Mouse (Mus musculus): ENCODE measurements around the gene Taf15. TPM values are rescaled to one million over a fixed set of nuclear protein-coding genes. Genes with fewer than 3 reads are reported as not detected.
A peak's percentile ranks its signal among the peaks of the same experiment; 100 is the strongest.

Gene Taf15
- polyA plus RNA-seq (2012; rRNA removed): 39.1 and 55.5 TPM in 2 replicates

DNA sequence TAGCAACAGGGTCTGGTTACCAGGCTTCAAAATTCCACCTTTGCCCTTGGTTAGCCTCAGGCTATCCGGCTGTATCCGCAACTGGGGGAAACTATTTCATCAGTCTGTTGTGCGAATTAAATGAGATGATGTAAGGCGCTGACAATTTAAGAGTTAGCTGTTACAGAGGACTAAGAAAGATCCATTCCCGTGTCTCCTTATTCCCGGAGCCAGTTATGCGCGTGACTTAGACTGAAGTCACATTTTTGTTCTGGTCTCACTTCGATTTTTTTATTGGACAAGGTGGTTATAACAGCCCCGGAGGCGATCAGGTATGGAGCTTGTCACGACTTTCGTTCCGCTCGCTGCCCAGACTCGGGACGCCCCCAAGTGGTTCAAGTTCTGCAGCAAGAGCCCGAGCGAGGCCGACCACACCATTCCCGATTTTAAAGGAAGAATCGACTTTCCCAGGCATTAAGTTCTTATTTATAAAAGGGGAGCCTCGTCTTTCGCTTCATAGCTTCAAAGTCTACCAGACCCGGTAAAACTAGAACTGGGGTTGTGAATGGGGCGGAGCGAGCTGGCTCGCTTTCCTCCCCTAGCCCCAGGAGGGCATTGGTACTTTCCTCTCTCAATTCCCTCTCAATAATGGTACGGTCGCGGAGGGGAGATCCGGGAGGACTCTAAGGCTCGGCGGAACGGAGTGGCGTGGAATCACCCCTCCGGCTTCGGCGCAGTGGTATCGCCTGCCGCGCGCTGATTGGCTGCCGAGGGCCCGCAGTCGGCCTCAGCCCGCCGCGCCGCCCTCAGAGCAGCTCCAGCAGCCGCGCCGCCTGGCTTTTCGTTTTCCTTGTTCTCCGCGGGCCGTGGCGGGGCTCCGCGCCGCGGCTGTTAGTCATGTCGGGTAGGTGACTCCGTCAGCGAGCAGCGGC lies at the start of gene Taf15:
Gene Taf15 (plus strand): TSS at position 763 of the 911 bp plus-strand sequence.
- DNase-seq (ENCODE audit: low spot score): peak; percentile 98

DNA sequence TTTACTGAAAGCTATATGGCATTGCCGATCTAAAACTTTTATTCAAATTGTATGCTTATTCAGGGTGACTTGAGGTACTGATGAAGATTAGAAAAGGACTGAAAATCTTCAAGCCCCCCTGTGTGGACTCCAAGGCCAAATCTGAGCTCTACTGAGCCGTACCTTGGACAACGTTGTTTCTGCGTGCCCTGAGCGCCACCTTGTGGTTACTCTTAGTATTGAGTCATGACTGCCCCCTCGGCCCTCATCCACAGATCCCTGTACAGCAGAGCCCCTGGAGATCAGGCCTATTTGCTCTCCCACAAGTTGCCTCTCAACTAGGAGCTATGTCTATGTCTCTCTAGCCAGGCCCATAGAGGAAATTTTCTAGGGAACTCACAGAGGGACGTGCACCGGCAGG lies 48.2 kb upstream of the Taf15 start:
- DNase-seq (ENCODE audit: low spot score): no peak

DNA sequence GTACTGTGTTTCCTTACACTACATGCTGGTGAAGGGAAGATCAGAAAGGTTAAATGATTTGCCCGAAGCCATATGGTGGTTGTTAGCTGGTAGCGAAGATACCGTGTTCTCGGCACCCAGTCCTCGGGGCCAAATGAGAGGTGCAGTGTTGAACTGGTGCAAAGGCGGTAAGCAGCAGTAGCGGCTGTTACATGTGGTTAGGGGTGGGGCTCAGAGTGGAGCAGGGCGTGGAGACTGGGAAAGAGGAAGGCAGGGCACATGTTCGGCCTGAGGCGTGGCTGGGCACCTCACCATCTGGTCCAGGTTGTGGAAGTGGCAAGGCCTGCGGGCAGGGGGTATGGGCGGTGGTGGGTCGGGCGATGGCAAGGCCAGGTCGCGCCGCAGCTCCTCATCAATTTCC lies 45.9 kb upstream of the Taf15 start:
- DNase-seq (ENCODE audit: low spot score): no peak

DNA sequence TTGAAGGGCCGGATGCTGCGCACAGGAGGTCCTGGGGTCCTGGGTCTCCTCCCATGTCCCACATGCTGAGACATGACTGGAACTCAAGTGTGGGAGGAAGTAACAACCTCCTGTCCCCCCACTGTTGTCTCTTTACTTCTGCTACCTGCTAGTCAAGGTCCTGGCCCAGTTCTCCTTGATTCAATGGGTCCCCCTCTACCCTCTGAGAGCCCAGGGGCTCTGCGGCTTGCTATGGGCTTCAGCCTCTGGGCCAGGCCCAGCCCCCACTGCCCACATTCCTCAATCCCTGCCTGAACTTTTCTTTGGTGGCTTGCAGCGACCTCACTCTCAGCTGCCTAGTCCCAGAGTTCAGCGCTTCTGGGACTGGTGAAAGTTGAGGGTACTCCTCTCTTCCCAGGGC lies 43.5 kb upstream of the Taf15 start, which contains the start of gene Gas2l2:
Gene Gas2l2 (minus strand): TSS at position 101 of the 400 bp plus-strand sequence.
- DNase-seq (ENCODE audit: low spot score): no peak

DNA sequence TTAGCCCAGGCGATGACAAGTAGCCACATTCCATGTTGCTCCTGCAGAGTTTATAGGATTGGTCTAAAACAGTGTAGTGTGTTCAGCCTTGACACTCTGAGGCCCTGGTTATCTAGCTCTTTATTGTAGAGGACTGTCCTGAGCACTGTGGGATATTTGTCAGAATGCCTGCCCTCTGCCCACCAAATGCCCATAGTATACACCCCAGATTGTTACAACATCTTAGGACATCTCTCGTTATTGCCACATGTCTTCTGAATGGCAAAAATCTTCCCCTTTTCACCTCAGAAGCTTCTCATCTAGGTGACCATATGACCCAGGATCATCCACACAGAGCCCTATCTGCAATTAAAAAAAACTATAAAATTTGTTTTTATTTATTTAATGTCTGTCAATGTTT lies 40.4 kb upstream of the Taf15 start:
- DNase-seq (ENCODE audit: low spot score): no peak

DNA sequence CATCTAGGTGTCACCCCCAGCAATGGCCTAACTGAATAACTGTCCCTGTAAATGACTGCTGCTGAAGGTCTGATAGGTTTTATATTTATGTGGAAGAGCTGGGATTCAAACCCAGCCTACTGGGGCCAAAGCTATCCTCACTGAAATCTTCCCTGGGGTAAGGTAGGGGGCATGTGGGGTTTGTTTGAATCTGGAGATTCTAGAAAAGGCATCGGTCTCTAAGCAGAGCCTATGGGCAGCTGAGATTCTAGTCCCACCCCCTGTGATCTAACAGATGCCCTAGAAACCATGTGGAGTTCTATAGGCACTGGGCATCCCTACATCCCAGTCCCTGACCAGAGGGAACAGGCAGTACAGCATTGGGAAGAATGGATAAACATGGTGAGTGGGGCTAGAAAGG lies 35.5 kb upstream of the Taf15 start, which contains the start of gene 1700020L24Rik:
Gene 1700020L24Rik (plus strand): TSS at position 301 of the 400 bp plus-strand sequence.
- no peak for DNase-seq (ENCODE audit: low spot score)

DNA sequence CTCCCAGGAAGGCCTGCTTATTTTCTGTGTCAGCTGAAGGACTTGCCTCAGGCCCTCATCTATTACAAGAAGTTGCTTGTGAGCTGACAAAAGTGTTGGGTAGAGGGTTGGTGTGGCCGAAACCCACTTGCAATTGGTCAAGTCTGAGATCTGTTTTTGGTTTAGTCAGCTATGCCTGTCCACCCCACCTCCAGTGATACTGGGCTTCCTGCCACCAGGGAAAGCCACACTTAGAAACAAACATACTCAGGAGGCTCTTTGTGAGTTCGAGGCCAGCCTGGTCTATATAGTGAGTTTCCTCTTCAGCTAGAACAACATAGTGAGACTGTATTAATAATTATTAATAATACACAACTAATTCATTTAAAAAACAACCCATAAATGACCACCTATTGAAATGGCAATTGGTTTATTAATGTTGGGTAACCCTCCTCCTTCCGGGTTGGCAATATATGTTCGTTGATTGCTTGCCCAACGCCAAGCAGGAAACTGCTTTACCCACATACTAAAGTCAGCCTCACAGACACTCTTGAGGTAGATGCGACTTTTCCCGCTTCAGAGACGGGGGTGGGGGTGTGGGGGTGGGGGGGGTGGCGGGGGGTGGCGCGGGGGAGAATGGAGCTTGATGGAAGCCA lies 33.3 kb upstream of the Taf15 start:
- no peak for DNase-seq (ENCODE audit: low spot score)

DNA sequence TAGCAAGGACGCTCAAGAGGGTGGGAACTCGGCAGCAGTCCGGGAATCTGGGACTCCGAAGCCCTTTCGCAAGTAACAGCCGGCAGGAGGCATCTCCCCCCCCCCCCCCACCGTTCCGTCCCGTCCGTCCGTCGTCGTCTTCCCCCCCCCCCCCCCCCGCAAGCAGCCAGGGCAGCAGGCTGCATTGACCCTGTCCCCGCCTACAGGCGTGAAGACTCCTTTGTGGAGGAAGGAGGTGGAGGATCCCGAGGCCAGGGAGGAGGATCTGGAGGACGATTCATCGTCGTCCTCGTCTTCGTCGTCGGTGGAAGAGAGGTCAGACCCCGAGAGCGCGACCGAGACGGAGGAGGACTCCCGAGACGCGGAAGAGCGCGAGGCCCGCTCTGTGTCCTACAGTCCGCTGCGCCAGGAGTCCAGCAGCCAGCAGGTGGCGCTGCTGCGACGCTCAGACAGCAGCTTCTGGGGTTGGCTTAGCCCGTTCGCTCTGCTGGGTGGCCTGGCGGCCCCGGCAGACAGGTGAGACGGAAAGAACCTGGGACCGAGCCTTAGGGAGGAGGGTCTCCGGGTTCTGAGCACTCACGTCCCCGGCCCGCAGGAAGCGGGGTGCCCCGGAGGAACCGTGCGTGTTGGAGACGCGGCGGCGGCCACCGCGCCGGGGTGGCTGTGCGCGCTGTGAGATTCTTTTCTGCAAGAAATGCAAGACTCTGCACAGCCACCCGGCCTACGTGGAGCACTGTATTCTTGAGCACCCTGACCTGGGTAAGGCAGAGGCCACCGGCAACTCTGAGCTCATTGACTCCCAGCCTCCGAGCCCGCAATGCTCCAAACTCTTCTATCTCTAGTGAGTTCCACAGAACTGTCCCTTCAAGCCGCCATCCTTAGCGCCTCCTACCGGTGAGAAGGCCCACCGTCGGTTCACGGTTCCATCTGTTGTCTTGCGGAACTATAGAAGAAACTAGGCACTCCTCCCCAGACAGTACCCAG lies 32.5 kb upstream of the Taf15 start:
- peak; percentile 79 for DNase-seq (ENCODE audit: low spot score)

DNA sequence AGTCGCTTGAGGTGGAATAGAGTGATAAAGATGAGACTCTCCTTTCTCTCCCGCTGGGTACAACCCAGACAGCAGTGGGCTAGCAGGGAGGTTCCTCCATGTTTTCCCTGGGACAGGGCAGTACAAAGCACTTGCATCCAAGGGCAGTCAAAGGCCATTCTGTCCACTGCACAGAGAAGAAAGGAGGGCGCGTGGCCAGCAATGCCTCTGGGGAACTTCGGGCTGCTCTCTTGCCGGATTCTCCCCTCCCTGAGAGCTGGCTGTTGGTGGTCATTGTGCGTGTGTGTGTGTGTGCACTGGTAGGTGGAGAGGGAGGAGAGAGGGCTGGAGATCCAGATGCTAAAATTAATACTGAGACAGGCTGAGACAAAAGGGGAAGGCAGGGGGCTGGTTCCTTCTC lies 31.7 kb upstream of the Taf15 start:
- DNase-seq (ENCODE audit: low spot score): no peak

DNA sequence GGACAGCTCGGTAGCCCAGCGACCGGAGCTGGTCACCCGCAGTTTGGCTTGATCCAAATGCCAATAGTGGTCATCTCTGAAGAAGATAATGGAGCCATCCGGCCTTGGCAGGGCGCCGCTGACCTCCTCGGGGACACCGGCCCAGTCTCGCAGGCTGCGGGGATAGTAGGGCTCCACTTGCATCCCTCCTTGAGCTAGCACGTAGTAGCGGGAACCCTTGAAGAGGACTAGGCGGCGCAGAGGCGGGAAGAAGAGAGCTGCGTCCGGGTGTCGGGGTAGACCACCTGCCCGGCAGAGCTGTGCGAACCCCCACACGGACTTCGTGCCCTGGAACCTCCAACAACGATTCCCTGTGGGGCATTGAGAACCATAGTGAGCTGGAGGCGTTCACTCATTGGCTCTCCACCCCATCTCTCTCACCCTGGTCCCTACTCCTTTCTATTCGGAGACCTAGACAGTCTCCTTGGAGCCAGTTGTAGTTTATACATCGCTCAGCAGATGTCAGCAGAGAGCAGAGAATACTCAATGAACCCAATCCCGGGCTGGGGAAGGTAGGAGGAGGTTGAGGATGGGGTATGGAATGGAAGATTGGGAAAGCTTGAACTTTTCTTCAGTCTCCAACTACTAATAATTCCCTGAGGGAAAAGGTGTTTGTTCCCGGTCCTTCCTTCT lies 30.2 kb upstream of the Taf15 start:
- DNase-seq (ENCODE audit: low spot score): no peak

DNA sequence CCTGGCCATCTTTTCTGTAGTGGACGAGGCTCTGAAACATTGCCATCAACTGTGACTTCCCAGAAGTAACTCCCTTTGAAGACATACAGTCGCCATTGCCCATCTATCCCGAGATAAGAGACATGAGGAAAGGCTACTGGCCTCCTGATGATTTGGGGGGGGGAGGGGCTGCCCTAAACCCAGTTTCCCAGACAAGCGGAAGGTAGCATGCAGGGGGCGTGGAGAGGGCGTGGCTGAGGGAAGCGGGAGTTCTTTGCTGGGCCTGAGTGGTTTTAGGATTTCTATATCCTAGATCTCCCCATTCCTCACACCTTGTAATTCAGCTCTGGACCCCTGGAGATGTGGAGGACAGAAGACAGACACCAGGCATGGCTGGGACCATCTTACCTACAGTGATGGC lies 29.1 kb upstream of the Taf15 start:
- DNase-seq (ENCODE audit: low spot score): no peak

DNA sequence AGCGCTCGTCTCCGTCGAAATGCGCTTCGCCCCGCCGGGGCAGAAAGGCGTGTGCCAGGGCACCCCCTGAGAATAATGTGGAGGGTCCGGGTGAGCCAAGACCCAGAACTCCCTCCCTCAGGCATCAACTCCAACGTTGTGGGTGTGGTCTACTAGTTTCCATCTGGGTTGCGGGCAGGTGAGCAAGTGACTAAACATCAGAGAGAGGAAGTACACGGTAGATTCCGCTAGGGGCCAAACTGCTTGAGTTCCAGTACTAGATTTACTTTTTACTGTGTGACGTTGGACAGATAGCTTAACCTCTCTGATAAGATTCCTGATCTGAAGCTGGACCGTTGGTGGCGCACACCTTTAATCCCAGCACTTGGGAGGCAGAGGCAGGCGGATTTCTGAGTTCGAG lies 27.9 kb upstream of the Taf15 start:
- no peak for DNase-seq (ENCODE audit: low spot score)

DNA sequence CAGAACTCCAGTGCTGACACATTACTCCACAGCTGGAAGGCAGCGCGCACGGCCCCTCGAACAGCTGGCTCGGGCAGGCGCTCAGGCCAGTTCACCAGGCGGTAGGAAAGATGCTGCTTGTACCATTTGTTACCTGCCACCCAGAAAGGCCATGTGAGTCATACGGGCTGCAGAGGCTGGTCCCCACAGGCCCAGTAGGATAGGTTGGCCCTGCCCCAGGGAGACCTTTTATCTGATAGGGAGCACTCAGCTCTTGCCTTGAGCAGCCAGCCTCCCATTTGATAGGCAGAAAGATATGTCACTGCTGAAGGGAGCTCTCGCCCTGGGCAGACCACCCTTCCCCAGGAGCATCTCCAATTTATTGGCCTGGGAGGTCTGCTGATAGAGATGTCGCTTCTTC lies 25.3 kb upstream of the Taf15 start:
- DNase-seq (ENCODE audit: low spot score): no peak

DNA sequence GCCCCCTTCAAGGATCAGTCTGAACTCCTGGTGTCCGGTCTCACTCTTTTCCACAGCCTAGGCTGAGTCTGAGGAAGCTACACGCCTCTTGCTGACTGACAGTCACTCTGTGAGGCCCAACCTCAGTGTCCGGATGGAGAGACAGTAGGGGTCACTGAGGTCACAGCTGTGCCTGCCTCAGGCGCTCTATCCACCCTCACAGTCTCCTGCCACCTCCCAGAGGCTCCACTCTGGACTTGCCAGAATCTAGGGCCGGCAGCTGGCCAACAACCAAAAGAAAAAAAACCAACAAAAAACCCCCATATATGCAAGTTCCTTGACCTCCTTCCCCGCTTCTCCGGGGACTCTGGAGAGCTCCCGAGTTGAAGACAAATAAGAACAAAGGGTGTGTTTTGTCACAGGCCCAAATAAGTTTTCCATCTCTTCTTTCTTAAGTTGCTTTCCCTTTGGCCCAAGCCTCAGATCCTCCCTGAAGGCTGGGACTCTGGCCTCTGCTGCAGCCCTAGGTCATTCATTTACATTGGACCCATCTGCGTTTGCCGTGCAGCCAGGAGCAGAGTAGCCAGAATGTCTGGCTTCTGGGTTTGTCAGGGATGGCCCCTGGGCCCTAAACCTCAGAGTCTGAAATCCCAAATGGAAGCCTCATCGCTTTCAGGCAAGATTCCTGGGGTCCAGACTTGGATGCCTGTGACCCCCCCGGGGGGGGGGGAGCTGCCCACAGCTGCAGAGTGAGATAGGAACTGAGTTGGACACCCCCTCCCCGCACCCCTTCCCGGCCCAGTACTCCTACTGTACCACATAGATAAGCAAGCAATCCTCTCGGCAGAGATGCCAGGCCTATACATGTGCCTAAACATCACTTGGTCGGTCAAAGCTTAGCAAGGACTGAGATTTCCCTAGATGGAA lies 24.6 kb upstream of the Taf15 start:
- DNase-seq (ENCODE audit: low spot score): no peak

DNA sequence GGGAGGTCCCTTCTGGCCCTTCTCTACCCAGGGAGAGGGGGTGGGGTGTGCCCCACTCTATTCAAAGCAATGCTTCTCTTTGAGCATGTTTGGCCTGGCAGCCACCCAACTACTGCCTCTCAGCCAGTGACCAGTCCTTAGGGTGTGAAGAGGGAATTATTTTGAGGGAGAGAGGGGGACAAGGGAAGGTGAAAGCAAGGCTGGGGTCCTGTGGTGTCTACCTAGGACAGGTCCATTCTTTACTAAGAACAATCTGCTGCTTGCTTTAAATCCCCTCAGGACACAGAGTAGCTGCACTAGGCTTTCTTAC lies 24.0 kb upstream of the Taf15 start:
- DNase-seq (ENCODE audit: low spot score): no peak

DNA sequence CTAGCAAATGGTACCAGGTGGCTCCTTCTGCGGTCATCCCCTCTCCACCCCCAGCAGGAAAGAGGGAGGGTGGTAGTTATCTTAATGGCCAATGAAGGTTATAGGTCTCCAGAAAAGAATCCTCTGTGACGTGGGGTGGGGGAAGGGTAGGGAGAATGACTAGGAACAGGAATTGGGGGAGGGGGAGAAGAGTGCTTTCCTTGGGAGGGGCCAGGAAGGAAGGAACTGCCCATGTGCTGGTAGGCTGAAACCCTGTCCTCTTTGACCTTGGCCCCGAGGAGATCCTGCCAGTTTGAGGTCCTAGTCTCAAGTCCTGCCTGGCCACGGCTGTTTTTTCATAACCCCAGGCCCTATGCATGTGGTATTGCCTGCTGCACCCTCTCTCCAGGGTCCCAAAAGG lies 23.6 kb upstream of the Taf15 start:
- no peak for DNase-seq (ENCODE audit: low spot score)

DNA sequence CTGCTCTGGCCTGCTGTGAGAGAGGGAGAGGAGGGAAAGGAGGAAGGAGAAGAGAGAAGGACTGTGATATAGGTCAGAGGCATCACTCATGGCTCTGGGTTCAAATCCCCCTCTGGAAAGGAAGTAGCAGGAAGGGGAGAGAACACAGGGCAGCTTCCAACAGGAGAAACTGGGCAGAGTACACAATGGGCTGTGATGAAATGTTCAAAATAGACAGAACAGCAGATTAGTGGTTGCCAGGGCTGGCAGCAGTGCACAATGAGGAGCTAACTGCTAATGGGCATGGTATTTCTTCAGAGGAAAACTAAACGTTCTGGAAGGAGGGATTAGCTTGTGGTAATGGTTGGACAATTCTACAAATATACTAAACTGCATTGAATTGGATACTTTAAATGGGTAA lies 22.3 kb upstream of the Taf15 start:
- no peak for DNase-seq (ENCODE audit: low spot score)

DNA sequence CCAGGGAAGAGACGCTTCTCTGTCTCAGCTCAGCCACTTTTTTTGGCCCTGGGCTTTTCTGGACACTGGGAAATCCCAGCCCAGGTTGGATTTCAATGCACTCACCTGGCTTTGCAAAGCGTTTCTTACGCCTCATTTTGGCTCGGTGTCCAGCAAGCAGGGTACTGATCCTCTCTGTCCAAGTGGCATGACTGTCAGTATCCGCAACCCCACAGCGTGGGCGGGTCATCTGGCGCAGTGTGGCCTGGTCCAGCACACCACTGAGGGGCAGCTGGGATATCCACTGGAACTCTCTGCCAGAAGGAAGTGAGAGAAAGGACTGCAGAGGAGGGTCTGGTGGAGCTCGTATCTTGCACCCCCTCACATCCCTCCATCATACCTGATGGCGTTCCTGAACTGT lies 21.6 kb upstream of the Taf15 start:
- DNase-seq (ENCODE audit: low spot score): no peak

DNA sequence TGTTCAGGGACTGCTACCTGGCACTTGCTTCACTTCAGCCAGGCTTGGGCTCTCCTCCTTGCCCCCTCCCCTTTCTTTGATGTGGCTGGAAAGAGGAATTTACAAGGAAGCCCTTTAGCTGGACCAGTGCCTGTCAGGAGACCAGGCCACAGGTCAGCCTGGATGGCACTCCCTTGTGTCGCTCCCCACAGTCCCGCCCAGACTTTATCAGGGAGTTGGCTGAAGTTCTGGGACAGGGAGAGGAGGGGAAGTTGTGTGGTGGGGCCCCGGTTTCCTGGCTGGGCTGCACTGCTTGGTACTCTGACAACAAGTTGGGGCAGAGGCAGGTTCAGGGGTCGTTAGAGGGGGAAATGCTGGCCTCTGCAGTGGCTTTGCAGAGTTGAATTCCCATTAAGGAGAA lies 18.3 kb upstream of the Taf15 start:
- DNase-seq (ENCODE audit: low spot score): no peak

DNA sequence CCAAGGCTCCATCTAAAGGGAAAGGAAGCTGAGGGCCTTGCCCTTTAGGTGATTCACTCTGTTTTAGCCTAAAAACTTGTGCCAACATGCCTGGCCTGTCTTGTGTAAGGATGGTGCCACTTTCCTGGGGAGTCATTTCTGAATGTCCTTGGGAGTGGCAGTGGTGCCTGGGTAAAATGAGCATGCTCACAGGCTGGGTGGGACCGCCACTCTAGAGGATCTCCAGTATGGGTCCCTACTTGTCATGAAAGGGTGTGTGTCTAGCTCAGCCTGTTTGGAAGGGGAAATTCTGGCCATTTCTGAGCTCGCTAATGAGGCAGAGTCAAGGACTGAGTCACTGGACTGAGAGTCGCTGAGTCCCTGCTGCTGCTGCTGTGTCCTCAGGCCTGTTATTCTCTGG lies 17.3 kb upstream of the Taf15 start:
- DNase-seq (ENCODE audit: low spot score): no peak

DNA sequence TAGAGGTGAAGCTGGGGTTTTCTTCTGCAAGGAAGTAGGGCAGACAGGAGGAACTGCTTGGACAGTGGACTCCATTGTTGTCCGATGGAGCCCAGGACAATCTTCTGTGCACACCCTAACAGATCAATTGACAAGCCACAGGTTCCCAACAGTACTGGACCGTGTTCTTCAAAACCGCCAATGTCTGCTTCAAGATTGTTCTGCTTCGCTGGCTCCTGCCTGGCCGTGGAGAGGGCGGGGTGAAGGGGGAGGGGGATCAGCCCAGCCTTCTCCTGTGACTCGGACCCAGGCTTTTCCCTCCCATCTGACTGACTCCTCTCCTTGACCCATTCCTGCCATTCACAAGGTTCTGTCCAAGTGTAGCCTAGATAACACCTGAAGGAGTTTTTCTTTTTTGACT lies 15.6 kb upstream of the Taf15 start:
- DNase-seq (ENCODE audit: low spot score): no peak
